Mouse (Mus musculus) lung, postnatal 0 days (tissue): ENCODE results near the gene Lrrtm1.

Experiments
- CTCF ChIP-seq: IDR thresholded peaks from 2 replicates; pipeline ENCODE4 v1.5.1; 2016; ENCODE audit warnings: antibody characterized with exemption, mild to moderate bottlenecking
- EP300 ChIP-seq: IDR thresholded peaks from 2 replicates; pipeline ENCODE4 v1.6.1; 2016; ENCODE audit warnings: antibody characterized with exemption, mild to moderate bottlenecking, control low read depth

GRCm38 (mm10) chr6:77199375-77199774 lies 43.1 kb upstream of the Lrrtm1 start:
- TF ChIP-seq CTCF (no peak), EP300 (no peak)
